Mouse (Mus musculus): Measurements from ENCODE around the gene Aplp2.

Aplp2 gene

GRCm38 (mm10) chr9:31211690-31212499 lies at the start of gene Aplp2:
Gene Aplp2 (minus strand): TSS chr9:31211815.
- DNase-seq, result peak; percentile 97

GRCm38 (mm10) chr9:31260219-31260618 lies 48.6 kb upstream of the Aplp2 start:
- no peak for DNase-seq

GRCm38 (mm10) chr9:31258237-31258636 lies 46.6 kb upstream of the Aplp2 start:
- DNase-seq, result no peak

- DNase-seq, result no peak
Observed at GRCm38 (mm10) chr9:31255953-31256352, 44.3 kb upstream of the Aplp2 start.

GRCm38 (mm10) chr9:31254697-31255004 lies 43.0 kb upstream of the Aplp2 start:
- no peak for DNase-seq

- no peak for DNase-seq
Observed at GRCm38 (mm10) chr9:31253866-31254696, 42.5 kb upstream of the Aplp2 start.

- DNase-seq, result no peak
Observed at GRCm38 (mm10) chr9:31253311-31253734, 41.7 kb upstream of the Aplp2 start.

- no peak for DNase-seq
Observed at GRCm38 (mm10) chr9:31252182-31252799, 40.7 kb upstream of the Aplp2 start.

- DNase-seq, result no peak
Observed at GRCm38 (mm10) chr9:31247447-31248220, 36.0 kb upstream of the Aplp2 start.

GRCm38 (mm10) chr9:31246421-31246820 lies 34.8 kb upstream of the Aplp2 start:
- no peak for DNase-seq

GRCm38 (mm10) chr9:31245006-31245405 lies 33.4 kb upstream of the Aplp2 start:
- no peak for DNase-seq

GRCm38 (mm10) chr9:31243939-31244333 lies 32.3 kb upstream of the Aplp2 start:
- DNase-seq, result no peak

GRCm38 (mm10) chr9:31243306-31243938 lies 31.8 kb upstream of the Aplp2 start:
- no peak for DNase-seq

GRCm38 (mm10) chr9:31241208-31241699 lies 29.6 kb upstream of the Aplp2 start:
- no peak for DNase-seq

- no peak for DNase-seq
Observed at GRCm38 (mm10) chr9:31240522-31241207, 29.1 kb upstream of the Aplp2 start.

- no peak for DNase-seq
Observed at GRCm38 (mm10) chr9:31239551-31239950, 27.9 kb upstream of the Aplp2 start.

- no peak for DNase-seq
Observed at GRCm38 (mm10) chr9:31238526-31238925, 26.9 kb upstream of the Aplp2 start.

- DNase-seq, result no peak
Observed at GRCm38 (mm10) chr9:31236079-31236478, 24.5 kb upstream of the Aplp2 start.

- DNase-seq, result no peak
Observed at GRCm38 (mm10) chr9:31235489-31235888, 23.9 kb upstream of the Aplp2 start.

- no peak for DNase-seq
Observed at GRCm38 (mm10) chr9:31235030-31235429, 23.4 kb upstream of the Aplp2 start.

GRCm38 (mm10) chr9:31226541-31226940 lies 14.9 kb upstream of the Aplp2 start:
- no peak for DNase-seq

- no peak for DNase-seq
Observed at GRCm38 (mm10) chr9:31225808-31226207, 14.2 kb upstream of the Aplp2 start.
